Mouse (Mus musculus): ENCODE results near the gene Rasal2.

GRCm38 (mm10) chr1:157247341-157247740, 165.1 kb downstream of the Rasal2 start:
- TF ChIP-seq POLR2A (IDR thresholded peaks at IDR 0.05; ENCODE audit: control insufficient read depth, low read depth, low read length), result no peak
- no peak for TF ChIP-seq CTCF (IDR thresholded peaks at IDR 0.05; ENCODE audit: control insufficient read depth, insufficient read depth, insufficient replicate concordance, low read depth, low read length)
